Mouse (Mus musculus): ENCODE measurements at regions not wholly inside any gene's neighbourhood (a gene's known extent, or its start where the extent isn't known, plus 50 kb on each side); places are given as distances from the start of the nearest gene placed in this dataset.

GRCm38 (mm10) chr2:50417135-50417534 is 120.5 kb upstream of the Mmadhc start:
- no peak for DNase-seq (ENCODE audit: low spot score)

DNA sequence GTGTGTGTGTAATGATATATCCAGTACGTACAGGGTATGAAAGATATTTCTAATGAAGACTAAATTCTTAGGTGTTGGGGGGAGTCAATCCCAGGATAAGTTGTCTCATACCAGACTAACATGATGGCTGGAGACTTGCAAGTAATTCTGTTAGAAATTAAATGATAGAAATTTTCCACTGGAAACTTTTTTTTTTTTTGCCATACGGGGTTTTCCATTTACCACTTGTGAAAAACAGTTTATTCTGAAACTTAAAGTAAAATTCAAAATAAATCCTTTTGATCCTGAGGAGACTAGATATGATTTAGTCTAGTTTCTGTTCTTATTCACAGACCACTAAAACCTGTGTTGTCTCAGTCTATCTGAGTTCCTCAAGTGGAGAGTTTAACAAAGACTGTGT is 119.5 kb upstream of the Mmadhc start:
- no peak for DNase-seq (ENCODE audit: low spot score)

GRCm38 (mm10) chr2:50405932-50406331 is 109.3 kb upstream of the Mmadhc start:
- DNase-seq (ENCODE audit: low spot score): no peak

DNA sequence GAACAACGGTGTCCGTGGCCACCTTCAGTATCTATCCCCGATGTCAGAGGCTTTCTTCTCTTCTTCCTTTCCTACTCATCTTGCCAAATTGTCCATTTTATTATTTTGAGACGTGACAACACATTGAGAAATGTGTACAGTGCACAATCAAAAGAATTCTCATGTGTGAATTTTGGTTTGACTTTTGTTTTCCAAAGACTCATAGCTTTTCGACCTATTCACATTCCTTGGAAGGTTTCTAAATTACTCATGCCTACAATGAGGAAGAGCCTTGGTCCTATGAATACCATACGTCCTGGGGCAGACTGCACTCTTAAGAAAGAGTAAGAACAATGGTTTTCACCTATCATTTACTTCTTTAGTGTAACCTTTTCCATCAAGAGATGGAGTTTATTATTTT is 106.5 kb upstream of the Mmadhc start:
- no peak for DNase-seq (ENCODE audit: low spot score)

DNA sequence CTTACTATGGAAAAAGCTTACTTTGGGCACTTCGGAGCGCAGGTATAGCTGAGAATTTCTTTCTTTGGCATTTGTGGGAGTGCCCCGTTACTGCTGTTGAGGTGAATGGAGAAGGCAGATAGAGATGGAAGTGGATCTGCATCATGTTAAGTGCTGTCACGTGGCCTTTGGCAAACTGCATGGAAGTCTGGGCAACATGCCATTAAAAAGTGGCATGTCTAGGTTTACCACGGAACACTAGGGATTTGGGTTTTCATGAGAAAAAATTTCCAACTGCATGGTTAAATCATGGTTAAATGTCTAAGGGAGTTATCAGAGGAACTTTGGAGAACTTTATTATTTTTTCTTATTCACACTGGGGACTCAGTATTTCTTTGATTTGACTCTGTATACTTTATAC is 102.0 kb upstream of the Mmadhc start:
- no peak for DNase-seq (ENCODE audit: low spot score)

- DNase-seq (ENCODE audit: low spot score): no peak
Observed at GRCm38 (mm10) chr2:50377609-50378413, 81.2 kb upstream of the Mmadhc start.

- DNase-seq (ENCODE audit: low spot score): peak; percentile 15
Observed at GRCm38 (mm10) chr2:50373626-50374025, 77.0 kb upstream of the Mmadhc start.

DNA sequence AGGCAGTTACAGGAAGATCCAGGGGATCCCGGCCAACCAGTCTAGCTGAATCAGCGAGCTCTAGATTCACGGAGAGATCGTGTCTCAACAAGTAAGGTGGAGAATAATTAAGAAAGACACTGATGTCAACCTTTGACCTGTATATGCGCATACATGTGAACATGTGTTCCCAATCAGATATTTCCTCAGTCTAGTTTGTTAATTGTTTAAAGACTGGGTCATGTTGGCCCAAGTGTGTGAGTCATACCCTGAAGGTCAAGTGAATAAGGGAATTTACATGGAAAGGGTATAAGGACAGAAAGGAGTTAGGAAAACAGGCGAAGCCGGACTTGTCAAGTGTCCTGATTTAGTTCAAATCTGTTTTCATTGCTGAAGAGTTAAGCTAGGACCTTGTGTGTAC is 76.4 kb upstream of the Mmadhc start:
- DNase-seq (ENCODE audit: low spot score): no peak

- DNase-seq (ENCODE audit: low spot score): no peak
Observed at GRCm38 (mm10) chr2:50368831-50369230, 72.2 kb upstream of the Mmadhc start.

DNA sequence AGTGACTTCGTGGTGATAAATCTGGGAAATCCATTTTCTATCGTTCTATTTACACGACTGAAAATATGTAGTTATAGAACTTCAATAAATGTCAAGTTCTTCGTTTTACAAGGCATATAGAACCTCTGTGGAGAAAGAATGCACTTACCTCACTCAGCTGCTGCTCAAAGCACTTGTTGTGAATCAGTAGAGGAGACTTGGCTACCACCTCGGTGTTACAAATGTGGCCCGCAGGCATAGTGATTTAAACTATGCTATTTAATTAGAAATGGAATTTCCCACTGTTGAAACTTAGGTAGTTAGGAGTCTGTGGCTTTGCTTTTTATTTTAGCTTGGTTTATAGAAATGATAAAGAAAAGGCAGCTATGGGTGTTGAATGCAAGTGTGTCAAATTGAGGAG is 71.8 kb upstream of the Mmadhc start:
- DNase-seq (ENCODE audit: low spot score): no peak

- DNase-seq (ENCODE audit: low spot score): no peak
Observed at GRCm38 (mm10) chr2:50365221-50365620, 68.6 kb upstream of the Mmadhc start.

DNA sequence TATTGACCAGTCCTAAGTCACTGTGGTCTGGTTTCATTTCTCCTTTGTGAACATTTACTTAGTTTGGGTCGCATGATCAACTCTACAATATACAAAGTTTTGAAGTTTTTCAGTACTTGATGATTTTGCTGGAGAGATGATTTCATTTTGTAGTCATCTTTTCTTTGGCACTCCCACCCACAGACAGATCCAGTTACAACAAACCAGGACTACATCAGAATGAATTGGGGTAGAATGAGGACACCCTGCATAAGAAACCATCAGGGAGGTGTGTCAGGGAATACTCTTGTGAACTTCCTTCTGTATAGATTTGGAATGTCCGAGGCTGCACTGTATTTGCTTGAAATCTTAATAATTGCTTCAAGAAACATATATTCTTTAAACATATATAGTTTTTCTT is 59.5 kb upstream of the Mmadhc start:
- no peak for DNase-seq (ENCODE audit: low spot score)

DNA sequence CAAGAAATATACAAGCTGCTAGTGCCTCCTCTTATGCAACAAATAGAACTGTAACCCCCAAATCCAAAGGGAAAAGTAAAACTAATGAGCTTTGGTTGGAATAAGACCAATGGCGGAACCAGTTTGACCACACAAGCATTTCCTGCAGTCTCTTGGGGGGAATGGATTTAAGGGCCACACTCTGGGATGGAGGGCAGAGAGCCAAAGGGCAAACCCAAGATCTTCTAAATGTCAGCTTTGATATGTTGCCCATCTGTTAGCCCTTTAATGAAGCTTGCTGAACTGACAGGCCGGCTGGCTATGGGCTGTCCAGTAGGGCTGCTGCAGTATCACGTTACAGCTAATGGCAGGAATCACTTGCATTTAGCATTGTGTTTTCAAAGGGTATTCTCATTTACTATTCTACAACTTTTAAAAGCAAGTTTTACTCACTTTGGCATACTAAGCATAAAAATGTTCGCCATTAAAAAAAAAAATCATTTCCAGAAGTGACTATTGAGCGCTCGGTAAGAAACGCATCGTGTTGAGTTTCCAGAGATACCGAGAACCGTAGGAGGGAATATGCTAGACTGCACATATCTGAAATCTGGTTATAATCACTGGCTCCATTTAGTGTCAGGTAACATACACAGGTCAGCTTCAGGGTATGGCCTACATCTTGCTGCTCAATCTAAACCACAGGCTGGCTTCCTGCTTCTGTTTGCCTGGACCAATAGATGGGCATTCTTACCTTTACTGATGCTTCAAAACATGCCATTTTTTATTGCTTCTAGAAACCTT is 51.1 kb upstream of the Mmadhc start:
- no peak for DNase-seq (ENCODE audit: low spot score)
